Mouse (Mus musculus) liver, embryonic 16.5 days (tissue): Measurements from ENCODE around the gene Trcg1. TPM values are rescaled to one million over a fixed set of nuclear protein-coding genes. Genes with fewer than 3 reads are reported as not detected.

Source experiments
- ATAC-seq: fragments of 200-750 bp; cut with Nextera tagmentation; 2 replicates; pipeline ENCODE4 v1.8.0; 2017; ENCODE audit warnings: low read depth, mild to moderate bottlenecking, moderate number of reproducible peaks, moderate library complexity
- H3K27ac ChIP-seq: fragments of 300-500 bp; sonication (generic); 2 replicates; pipeline ENCODE4 v1.5.1; 2014; ENCODE audit warnings: mild to moderate bottlenecking, low read length
- H3K27me3 ChIP-seq: fragments of 300-500 bp; sonication (generic); 2 replicates; pipeline ENCODE4 v1.6.1; 2014; ENCODE audit warnings: low read depth, low read length, mixed read lengths; ENCODE audit not compliant: control insufficient read depth, insufficient read depth
- H3K36me3 ChIP-seq: fragments of 300-500 bp; sonication (generic); 2 replicates; pipeline ENCODE4 v1.6.1; 2014; ENCODE audit warnings: mild to moderate bottlenecking; ENCODE audit not compliant: control insufficient read depth, insufficient read depth
- H3K4me1 ChIP-seq: fragments of 300-500 bp; sonication (generic); 2 replicates; pipeline ENCODE4 v1.6.1; 2014; ENCODE audit warnings: low read depth, low read length, mixed read lengths; ENCODE audit not compliant: control insufficient read depth
- H3K4me2 ChIP-seq: fragments of 300-500 bp; sonication (generic); 2 replicates; pipeline ENCODE4 v1.6.1; 2014; ENCODE audit warnings: low read depth, low read length, mixed read lengths
- H3K4me3 ChIP-seq: fragments of 300-500 bp; sonication (generic); 2 replicates; pipeline ENCODE4 v1.5.1; 2014; ENCODE audit warnings: low read depth, mild to moderate bottlenecking, low read length
- H3K9ac ChIP-seq: fragments of 300-500 bp; sonication (generic); 2 replicates; pipeline ENCODE4 v1.6.1; 2014; ENCODE audit warnings: low read depth, low read length
- H3K9me3 ChIP-seq: fragments of 300-500 bp; sonication (generic); replicated peaks from 2 replicates; pipeline ENCODE4 v1.6.1; 2016; ENCODE audit warnings: low read length; ENCODE audit not compliant: control insufficient read depth
- WGBS: fragments of 180-500 bp; shearing (Covaris S2); extraction: QIAGEN DNeasy Blood & Tissue Kit; methylation state at CpG from one replicate; pipeline ENCODE4 v1.1.7; 2014; ENCODE audit not compliant: insufficient replicate concordance; 5-methylcytosine and 5-hydroxymethylcytosine counted together
- polyA plus RNA-seq: library from polyadenylated mRNA; unstranded; fragments of >200 nt; fragmentation: Nextera tagmentation; extraction: Ambion mirVana; gene quantifications from 2 replicates; pipeline ENCODE4 v1.2.1, GENCODE M21; 2015

Trcg1 gene
- polyA plus RNA-seq, 1 experiment from 2014 or later: not detected

GRCm38 (mm10) chr9:57272902-57273804 is 36.8 kb downstream of the Trcg1 start:
- H3K27me3 ChIP-seq: peaks cover 9% of the 10 kb centered on the region; the same call in 1 of the 2 replicates
- peaks cover 7% of the 10 kb centered on the region for H3K4me1 ChIP-seq
- no peak for ATAC-seq
- no peaks in the 10 kb centered on the region for H3K36me3 ChIP-seq
- WGBS: 23% methylated on average over 8 of the region's 8 CpGs
- H3K4me2 ChIP-seq: no peak overlapping the region
- no peak overlapping the region for H3K27ac ChIP-seq
- H3K9me3 ChIP-seq: no peaks in the 10 kb centered on the region
- H3K9ac ChIP-seq: no peak overlapping the region
- no peak overlapping the region for H3K4me3 ChIP-seq

- Histone ChIP-seq H3K36me3 (no peaks in the 10 kb centered on the region), H3K27ac (no peak overlapping the region), H3K27me3 (peaks cover 9% of the 10 kb centered on the region; the same call in 1 of the 2 replicates), H3K9ac (no peak overlapping the region), H3K4me2 (no peak overlapping the region), H3K4me1 (no peaks in the 10 kb centered on the region; the same call in 1 of the 2 replicates), H3K9me3 (no peaks in the 10 kb centered on the region), H3K4me3 (no peak overlapping the region)
- no peak for ATAC-seq
- WGBS: 30% methylated on average over 6 of the region's 6 CpGs
Observed at GRCm38 (mm10) chr9:57273805-57274494, 37.6 kb downstream of the Trcg1 start.

GRCm38 (mm10) chr9:57276311-57276710 is 40.0 kb downstream of the Trcg1 start:
- Histone ChIP-seq H3K36me3 (no peaks in the 10 kb centered on the region), H3K27me3 (peaks cover 5% of the 10 kb centered on the region; the same call in 1 of the 2 replicates), H3K9ac (no peak overlapping the region), H3K9me3 (no peaks in the 10 kb centered on the region), H3K4me1 (peaks cover 2% of the 10 kb centered on the region), H3K4me2 (no peak overlapping the region), H3K27ac (no peak overlapping the region), H3K4me3 (no peak overlapping the region)
- ATAC-seq: no peak

- ATAC-seq: no peak
- H3K9ac ChIP-seq: no peak overlapping the region
- no peaks in the 10 kb centered on the region for H3K36me3 ChIP-seq
- no peaks in the 10 kb centered on the region for H3K9me3 ChIP-seq
- H3K27ac ChIP-seq: no peak overlapping the region
- no peaks in the 10 kb centered on the region; the same call in 1 of the 2 replicates for H3K27me3 ChIP-seq
- peaks cover 7% of the 10 kb centered on the region for H3K4me1 ChIP-seq
- WGBS: 15% methylated on average over 4 of the region's 4 CpGs
- H3K4me3 ChIP-seq: no peak overlapping the region
- no peak overlapping the region for H3K4me2 ChIP-seq
Observed at GRCm38 (mm10) chr9:57278268-57278667, 41.9 kb downstream of the Trcg1 start.

GRCm38 (mm10) chr9:57279441-57279840 is 43.1 kb downstream of the Trcg1 start:
- Histone ChIP-seq H3K9ac (no peak overlapping the region), H3K4me2 (no peak overlapping the region), H3K4me3 (no peak overlapping the region), H3K27ac (no peak overlapping the region), H3K36me3 (no peaks in the 10 kb centered on the region), H3K9me3 (no peaks in the 10 kb centered on the region), H3K27me3 (no peaks in the 10 kb centered on the region; the same call in 1 of the 2 replicates), H3K4me1 (peaks cover 7% of the 10 kb centered on the region)
- WGBS: 59% methylated on average over 4 of the region's 4 CpGs
- ATAC-seq: no peak

- no peak overlapping the region; the same call in 1 of the 2 replicates for H3K9ac ChIP-seq
- no peak overlapping the region for H3K4me3 ChIP-seq
- peak; percentile 86 for ATAC-seq
- 20% methylated on average over 20 of the region's 20 CpGs for WGBS
- H3K4me2 ChIP-seq: peak overlapping the region; percentile 14
- peaks cover 7% of the 10 kb centered on the region for H3K4me1 ChIP-seq
- no peaks in the 10 kb centered on the region for H3K36me3 ChIP-seq
- H3K27ac ChIP-seq: no peak overlapping the region
- H3K27me3 ChIP-seq: no peaks in the 10 kb centered on the region; the same call in 1 of the 2 replicates
- no peaks in the 10 kb centered on the region for H3K9me3 ChIP-seq
Observed at GRCm38 (mm10) chr9:57281549-57281948, 45.2 kb downstream of the Trcg1 start.

GRCm38 (mm10) chr9:57282686-57283085 is 46.3 kb downstream of the Trcg1 start:
- Histone ChIP-seq H3K4me1 (peaks cover 7% of the 10 kb centered on the region), H3K36me3 (no peaks in the 10 kb centered on the region), H3K27me3 (no peaks in the 10 kb centered on the region; the same call in 1 of the 2 replicates), H3K27ac (peak overlapping the region; percentile 26), H3K9me3 (no peaks in the 10 kb centered on the region), H3K9ac (no peak overlapping the region), H3K4me2 (no peak overlapping the region), H3K4me3 (no peak overlapping the region)
- whole genome bisulfite sequencing: 45% methylated on average over 3 of the region's 3 CpGs
- ATAC-seq: no peak

- 61% methylated on average over 4 of the region's 4 CpGs for WGBS
- Histone ChIP-seq H3K27ac (peak overlapping the region; percentile 26; the same call in 1 of the 2 replicates), H3K4me2 (no peak overlapping the region), H3K4me1 (peaks cover 7% of the 10 kb centered on the region), H3K9ac (no peak overlapping the region), H3K27me3 (no peaks in the 10 kb centered on the region; the same call in 1 of the 2 replicates), H3K4me3 (no peak overlapping the region), H3K36me3 (no peaks in the 10 kb centered on the region), H3K9me3 (no peaks in the 10 kb centered on the region)
- ATAC-seq: no peak
Observed at GRCm38 (mm10) chr9:57283311-57283710, 47.0 kb downstream of the Trcg1 start.

GRCm38 (mm10) chr9:57287183-57287582 is 50.8 kb downstream of the Trcg1 start:
- peaks cover 2% of the 10 kb centered on the region; the same call in 1 of the 2 replicates for H3K4me1 ChIP-seq
- no peak overlapping the region for H3K4me3 ChIP-seq
- no peak overlapping the region for H3K4me2 ChIP-seq
- H3K9me3 ChIP-seq: no peaks in the 10 kb centered on the region
- 66% methylated on average over 6 of the region's 6 CpGs for WGBS
- H3K27ac ChIP-seq: peak overlapping the region; percentile 61
- no peaks in the 10 kb centered on the region for H3K36me3 ChIP-seq
- H3K27me3 ChIP-seq: no peaks in the 10 kb centered on the region
- ATAC-seq: peak; percentile 77
- H3K9ac ChIP-seq: no peak overlapping the region
